24 mouse cellular contexts compared by ENCODE assay signal in the genomic region with DNA sequence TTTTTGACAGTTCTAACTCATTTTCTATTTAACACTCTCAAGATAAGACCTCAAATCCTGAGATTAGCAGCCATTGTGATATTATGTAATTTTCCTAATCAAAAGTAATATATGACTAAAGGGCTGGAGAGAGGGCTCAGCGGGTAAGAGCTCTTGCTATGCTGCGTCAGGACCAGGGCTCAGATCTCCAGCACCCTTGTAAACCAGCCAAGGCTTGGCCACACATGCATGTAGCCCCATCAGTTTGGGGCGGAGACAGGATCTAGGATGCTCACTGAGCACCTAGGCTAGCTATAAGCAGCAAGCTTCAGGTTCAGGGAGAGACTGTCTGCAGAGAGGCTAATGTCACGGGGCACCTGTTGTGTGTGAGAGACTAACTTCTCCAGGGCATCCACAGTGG. TPM values are rescaled to one million over a fixed set of nuclear protein-coding genes. Genes with fewer than 3 reads are reported as not detected.
DNase-seq lines count a peak whose midpoint lies in the region; ATAC-seq and TF ChIP-seq lines count a peak whose summit lies in the region.
"Had no signal": no experiment of that assay in that cellular context is flagged by ENCODE, and none has a peak within 500 bp of the region (broad histone marks: within the 10 kb centered on the region; RNA-seq: fewer than 3 reads in every experiment).

No protein-coding gene starts in this region.

- no peak for DNase-seq in heart, adult 2 months
- DNase-seq in heart, adult 9 months (ENCODE audit: low spot score in 2 of 2) = no peak
- no peak for DNase-seq in spleen, adult 2 months (ENCODE audit: low read depth in 1 of 2, low spot score in 2 of 2)
- no peak for DNase-seq in spleen, adult 12 weeks (ENCODE audit: low spot score)
- DNase-seq in urinary bladder, adult 18-20 months (ENCODE audit: low spot score in 2 of 2) = no peak
- DNase-seq: adrenal gland, postnatal 25 days; cerebellum, adult 2 months; cerebellum, postnatal 36 days; kidney, adult 18-20 months; kidney, postnatal 4 days; midbrain, embryonic 14.5 days had no signal

- H3K4me3 ChIP-seq in heart, adult 2 months = no peak overlapping the region
- no peak overlapping the region for H3K4me3 ChIP-seq in kidney, embryonic 15.5 days (replicated peaks)
- no peak overlapping the region for H3K4me3 ChIP-seq in kidney, embryonic 14.5 days (ENCODE audit: low read length)
- no peak overlapping the region for H3K4me3 ChIP-seq in spleen, adult 2 months (ENCODE audit: extremely low read depth, insufficient read depth, insufficient read length)
- H3K4me3 ChIP-seq: embryonic facial prominence, embryonic 15.5 days; limb, embryonic 13.5 days; neural tube, embryonic 15.5 days had no signal

- no peaks in the 10 kb centered on the region for H3K9me3 ChIP-seq in kidney, embryonic 15.5 days (replicated peaks)
- H3K9me3 ChIP-seq in kidney, embryonic 14.5 days (ENCODE audit: control insufficient read depth, low read length) = no peaks in the 10 kb centered on the region
- H3K9me3 ChIP-seq: embryonic facial prominence, embryonic 15.5 days; limb, embryonic 13.5 days; neural tube, embryonic 15.5 days had no signal

- H3K79me2 ChIP-seq in heart, adult 2 months (replicated peaks; ENCODE audit: control insufficient read depth, insufficient read depth, low read length) = peaks cover 12% of the 10 kb centered on the region

- H3K36me3 ChIP-seq in heart, adult 2 months (ENCODE audit: control insufficient read depth, insufficient read depth, low read length) = peaks cover 52% of the 10 kb centered on the region
- H3K36me3 ChIP-seq in kidney, embryonic 15.5 days = peaks cover 15% of the 10 kb centered on the region
- H3K36me3 ChIP-seq in kidney, embryonic 14.5 days (ENCODE audit: control insufficient read depth, insufficient read depth, low read length) = peaks cover 9% of the 10 kb centered on the region
- no peaks in the 10 kb centered on the region; the same call in 1 of the 2 replicates for H3K36me3 ChIP-seq in spleen, adult 2 months (ENCODE audit: control insufficient read depth, insufficient read depth, low read length)
- H3K36me3 ChIP-seq: neural tube, embryonic 15.5 days had no signal

- peaks cover 50% of the 10 kb centered on the region for H3K4me1 ChIP-seq in heart, adult 2 months (ENCODE audit: control insufficient read depth, insufficient read depth, low read length)
- peaks cover 60% of the 10 kb centered on the region for H3K4me1 ChIP-seq in kidney, embryonic 15.5 days
- peaks cover 34% of the 10 kb centered on the region for H3K4me1 ChIP-seq in kidney, embryonic 14.5 days (ENCODE audit: control insufficient read depth, insufficient read depth, low read length)
- peaks cover 42% of the 10 kb centered on the region for H3K4me1 ChIP-seq in spleen, adult 2 months (ENCODE audit: control insufficient read depth, insufficient read depth, insufficient read length)

- H3K27ac ChIP-seq in heart, adult 2 months = peak overlapping the region; percentile 85
- peak overlapping the region; percentile 45; the same call in 1 of the 2 replicates for H3K27ac ChIP-seq in kidney, embryonic 15.5 days
- H3K27ac ChIP-seq in kidney, embryonic 14.5 days (ENCODE audit: low read depth, low read length) = no peak overlapping the region
- peak overlapping the region; percentile 57 for H3K27ac ChIP-seq in spleen, adult 2 months (ENCODE audit: insufficient read depth, low read length)
- H3K27ac ChIP-seq: embryonic facial prominence, embryonic 15.5 days; limb, embryonic 13.5 days; liver, embryonic 14.5 days; neural tube, embryonic 15.5 days had no signal

- TF ChIP-seq POLR2A in heart, adult 2 months (IDR thresholded peaks at IDR 0.05; ENCODE audit: insufficient read depth, low read depth, low read length) = no peak
- TF ChIP-seq POLR2A in spleen, adult 2 months (IDR thresholded peaks at IDR 0.05; ENCODE audit: low read depth, low read length) = no peak

- H3K9ac ChIP-seq in heart, adult 2 months (ENCODE audit: low read depth, low read length) = no peak overlapping the region
- H3K9ac ChIP-seq in kidney, embryonic 15.5 days = no peak overlapping the region
- H3K9ac ChIP-seq in kidney, embryonic 14.5 days (ENCODE audit: low read depth, low read length) = no peak overlapping the region
- H3K9ac ChIP-seq: embryonic facial prominence, embryonic 15.5 days; limb, embryonic 13.5 days; liver, embryonic 14.5 days; neural tube, embryonic 15.5 days had no signal

- intact Hi-C loops in heart, adult 2 months (cut with DNase I) = no loop called here

- TF ChIP-seq EP300 in heart, adult 2 months (IDR thresholded peaks at IDR 0.05; ENCODE audit: insufficient read depth, low read depth, low read length) = no peak

- WGBS in heart, adult 2 months = 45% methylated on average over 4 of the region's 4 CpGs
- 85% methylated on average over 4 of the region's 4 CpGs for WGBS in kidney, embryonic 15.5 days
- WGBS in kidney, embryonic 14.5 days = 85% methylated on average over 4 of the region's 4 CpGs
- WGBS in spleen, adult 2 months = 82% methylated on average over 4 of the region's 4 CpGs

- TF ChIP-seq CTCF in heart, adult 2 months (IDR thresholded peaks at IDR 0.05) = no peak
- TF ChIP-seq CTCF in spleen, adult 2 months (IDR thresholded peaks at IDR 0.05; ENCODE audit: extremely low read depth, insufficient read depth, insufficient read length, insufficient replicate concordance) = no peak

- no peak overlapping the region for H3K4me2 ChIP-seq in kidney, embryonic 15.5 days
- H3K4me2 ChIP-seq in kidney, embryonic 14.5 days (replicated peaks; ENCODE audit: low read depth, low read length) = no peak overlapping the region
- H3K4me2 ChIP-seq: embryonic facial prominence, embryonic 15.5 days; limb, embryonic 13.5 days; neural tube, embryonic 15.5 days had no signal

- ATAC-seq in kidney, embryonic 15.5 days (replicated peaks; ENCODE audit: low FRiP score) = no peak
- ATAC-seq in kidney, embryonic 14.5 days (ENCODE audit: low FRiP score, low TSS enrichment) = no peak
- ATAC-seq: hindbrain, embryonic 16.5 days had no signal

- H3K27me3 ChIP-seq in heart, adult 2 months (ENCODE audit: control insufficient read depth, insufficient read depth, low read length) = no peaks in the 10 kb centered on the region
- no peaks in the 10 kb centered on the region for H3K27me3 ChIP-seq in kidney, embryonic 15.5 days
- no peaks in the 10 kb centered on the region for H3K27me3 ChIP-seq in kidney, embryonic 14.5 days (ENCODE audit: control insufficient read depth, insufficient read depth, low read length)
- H3K27me3 ChIP-seq in spleen, adult 2 months (ENCODE audit: control insufficient read depth, insufficient read depth, low read length) = no peaks in the 10 kb centered on the region
- H3K27me3 ChIP-seq: CH12.LX; embryonic facial prominence, embryonic 15.5 days; limb, embryonic 13.5 days; neural tube, embryonic 15.5 days had no signal

RNA-seq across cellular contexts. Expression of a gene that starts 39.5 kb away (rescaled TPM):
- total RNA-seq in heart, adult 2 months (2021) = not detected
- polyA plus RNA-seq in heart, adult 2 months (2012; rRNA removed) = 0.53 and 0.66 TPM in 2 replicates
- 7.8 and 8.2 TPM in 2 replicates for polyA plus RNA-seq in kidney, embryonic 15.5 days (2015; fragmentation: Nextera tagmentation; extraction: Ambion mirVana)
- polyA plus RNA-seq in kidney, embryonic 14.5 days (2014; fragmentation: Nextera tagmentation; extraction: Ambion mirVana) = 6.9 and 7.6 TPM in 2 replicates
- 0.19 and 0.54 TPM in 2 replicates for polyA plus RNA-seq in spleen, adult 2 months (2012; rRNA removed)
- total RNA-seq: CH12.LX; gastrocnemius, adult 18-20 months; granulocyte monocyte progenitor cell, adult 5-6 weeks; hematopoietic stem cell, adult 5-6 weeks; megakaryocyte, adult 5-6 weeks; MEL had no signal

RNA-seq across cellular contexts. Expression of a gene that starts 39.9 kb away (rescaled TPM):
- total RNA-seq in heart, adult 2 months (2021) = under 1 TPM in 1 of 2 experiments, not detected in 1; 0.11 TPM
- 0.15 and 0.37 TPM in 2 replicates for polyA plus RNA-seq in heart, adult 2 months (2012; rRNA removed)
- polyA plus RNA-seq in kidney, embryonic 15.5 days (2015; fragmentation: Nextera tagmentation; extraction: Ambion mirVana) = 0.09 and 0.12 TPM in 2 replicates
- polyA plus RNA-seq in kidney, embryonic 14.5 days (2014; fragmentation: Nextera tagmentation; extraction: Ambion mirVana) = 0.53 TPM in 1 of 2 replicates, not detected in the other
- polyA plus RNA-seq in spleen, adult 2 months (2012; rRNA removed) = 0.02 TPM in 1 of 2 replicates, not detected in the other
- total RNA-seq: adrenal gland, postnatal 25 days; gastrocnemius, adult 18-20 months; megakaryocyte, adult 5-6 weeks had no signal
- polyA plus RNA-seq: liver, embryonic 14.5 days had no signal

RNA-seq across cellular contexts. Expression of a gene that starts 42.1 kb away (rescaled TPM):
- total RNA-seq in heart, adult 2 months (2021) = 10 to 100 TPM; 77.5 to 83.8 TPM
- 34.6 and 39.7 TPM in 2 replicates for polyA plus RNA-seq in heart, adult 2 months (2012; rRNA removed)
- polyA plus RNA-seq in kidney, embryonic 15.5 days (2015; fragmentation: Nextera tagmentation; extraction: Ambion mirVana) = 107 and 109 TPM in 2 replicates
- 103 and 143 TPM in 2 replicates for polyA plus RNA-seq in kidney, embryonic 14.5 days (2014; fragmentation: Nextera tagmentation; extraction: Ambion mirVana)
- polyA plus RNA-seq in spleen, adult 2 months (2012; rRNA removed) = 76.2 and 87.6 TPM in 2 replicates
